Mouse (Mus musculus) heart, embryonic 11.5 days (tissue): ENCODE data around the gene Masp1. TPM values are rescaled to one million over a fixed set of nuclear protein-coding genes. Genes with fewer than 3 reads are reported as not detected.

Source experiments
- ATAC-seq: fragments of 200-750 bp; cut with Nextera tagmentation; replicated peaks from 2 replicates; pipeline ENCODE4 v1.8.0; 2017; ENCODE audit warnings: moderate library complexity; ENCODE audit not compliant: insufficient number of reproducible peaks, low FRiP score, low TSS enrichment
- H3K27ac ChIP-seq: fragments of 300-500 bp; sonication (generic); 2 replicates; pipeline ENCODE4 v1.5.1; 2014; ENCODE audit warnings: mild to moderate bottlenecking, low read depth, low read length
- H3K27me3 ChIP-seq: fragments of 300-500 bp; sonication (generic); 2 replicates; pipeline ENCODE4 v1.6.1; 2014; ENCODE audit warnings: mild to moderate bottlenecking, low read length, mixed read lengths; ENCODE audit not compliant: control insufficient read depth, insufficient read depth
- H3K36me3 ChIP-seq: fragments of 300-500 bp; sonication (generic); 2 replicates; pipeline ENCODE4 v1.6.1; 2014; ENCODE audit warnings: mild to moderate bottlenecking, low read length, moderate library complexity, mixed read lengths; ENCODE audit not compliant: control insufficient read depth, insufficient read depth
- H3K4me1 ChIP-seq: fragments of 300-500 bp; sonication (generic); 2 replicates; pipeline ENCODE4 v1.6.1; 2014; ENCODE audit warnings: low read length; ENCODE audit not compliant: control insufficient read depth, insufficient read depth
- H3K4me2 ChIP-seq: fragments of 300-500 bp; sonication (generic); 2 replicates; pipeline ENCODE4 v1.6.1; 2014; ENCODE audit warnings: mild to moderate bottlenecking, moderate library complexity
- H3K4me3 ChIP-seq: fragments of 300-500 bp; sonication (generic); 2 replicates; pipeline ENCODE4 v1.5.1; 2014; ENCODE audit warnings: low read depth, low read length
- H3K9ac ChIP-seq: fragments of 300-500 bp; sonication (generic); 2 replicates; pipeline ENCODE4 v1.6.1; 2014; ENCODE audit warnings: mild to moderate bottlenecking, low read depth, low read length, moderate library complexity
- H3K9me3 ChIP-seq: fragments of 300-500 bp; sonication (generic); replicated peaks from 2 replicates; pipeline ENCODE4 v1.6.1; 2016; ENCODE audit warnings: low read length; ENCODE audit not compliant: control insufficient read depth
- WGBS: fragments of 180-500 bp; shearing (Covaris S2); extraction: QIAGEN DNeasy Blood & Tissue Kit; methylation state at CpG from one replicate; pipeline ENCODE4 v1.1.7; 2014; ENCODE audit not compliant: insufficient replicate concordance; 5-methylcytosine and 5-hydroxymethylcytosine counted together
- polyA plus RNA-seq: library from polyadenylated mRNA; unstranded; fragments of >200 nt; fragmentation: Nextera tagmentation; extraction: Ambion mirVana; gene quantifications from 2 replicates; pipeline ENCODE4 v1.2.1, GENCODE M21; 2014

The Masp1 gene
- polyA plus RNA-seq, 1 experiment from 2014 or later = 10.2 TPM

DNA sequence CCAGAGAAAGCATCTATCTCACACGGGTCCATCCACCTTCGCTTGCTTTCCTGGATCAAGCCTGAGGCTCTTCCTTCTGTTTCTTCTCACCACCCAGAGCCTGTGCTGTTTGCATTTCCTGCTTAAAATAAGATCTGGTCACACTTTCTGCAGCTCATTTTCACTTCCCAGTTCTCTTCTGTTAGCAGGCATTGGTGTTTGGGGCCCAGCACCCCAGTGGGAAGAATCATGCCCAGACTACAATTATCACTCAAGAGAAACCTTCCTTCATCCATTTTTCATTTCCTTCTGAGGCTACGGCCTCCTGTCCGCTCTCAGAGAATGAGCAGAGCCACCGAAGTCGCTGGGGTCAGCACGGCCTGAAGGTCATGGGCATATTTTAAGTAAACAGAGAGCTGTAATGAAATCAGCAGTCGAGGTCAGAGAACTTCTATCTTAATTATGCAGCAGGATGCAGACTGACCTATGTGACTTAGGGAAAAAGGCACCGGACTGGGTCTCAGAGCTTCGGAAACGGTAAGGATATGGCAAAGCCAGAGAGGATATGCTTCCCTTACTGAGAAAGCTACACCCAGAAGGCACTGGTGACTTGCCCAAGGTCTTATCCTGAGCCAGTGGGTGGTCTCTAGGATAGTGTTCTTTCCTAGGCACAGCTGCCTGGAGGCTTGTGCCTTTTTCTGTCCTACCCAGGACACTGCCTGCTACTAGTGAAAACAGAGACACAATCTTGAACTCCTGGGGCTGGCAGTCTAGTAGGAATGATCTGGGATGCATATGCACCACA, 14.5 kb downstream of the Masp1 start:
- Histone ChIP-seq H3K9ac (no peak overlapping the region), H3K36me3 (no peaks in the 10 kb centered on the region), H3K4me2 (no peak overlapping the region), H3K9me3 (no peaks in the 10 kb centered on the region), H3K4me3 (no peak overlapping the region), H3K27ac (0 out of 2 replicates have a peak overlapping the region, but pooled peaks have one; percentile 24), H3K27me3 (peaks cover 10% of the 10 kb centered on the region), H3K4me1 (peaks cover 16% of the 10 kb centered on the region)
- peak; percentile 52; the same call in 1 of the 2 replicates for ATAC-seq
- 30% methylated on average over 11 of the region's 11 CpGs for WGBS

DNA sequence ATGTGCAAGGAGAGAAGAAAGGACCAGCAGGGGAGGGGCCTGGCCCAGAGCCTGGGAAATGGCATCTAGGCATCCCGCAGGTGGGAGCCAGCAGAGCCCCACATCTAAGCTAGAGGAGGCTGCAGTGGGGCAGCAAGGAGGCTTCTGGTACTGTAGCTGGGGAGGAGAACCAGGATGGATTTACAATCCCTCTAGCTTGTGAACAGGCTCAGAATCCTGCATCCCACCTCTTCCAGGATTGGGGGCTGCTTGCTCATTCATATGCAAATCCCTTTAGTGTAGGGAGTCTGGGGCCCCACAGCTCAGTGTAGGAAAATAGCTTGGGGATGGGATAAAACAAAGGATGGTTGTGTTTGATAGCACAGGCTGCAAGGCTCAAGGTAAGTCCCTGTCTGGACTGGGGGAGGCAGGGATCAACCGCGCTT, 16.3 kb downstream of the Masp1 start:
- H3K27ac ChIP-seq = no peak overlapping the region
- ATAC-seq = no peak
- WGBS = 54% methylated on average over 3 of the region's 3 CpGs
- no peak overlapping the region for H3K9ac ChIP-seq
- no peaks in the 10 kb centered on the region for H3K36me3 ChIP-seq
- H3K4me2 ChIP-seq = no peak overlapping the region
- peaks cover 10% of the 10 kb centered on the region for H3K27me3 ChIP-seq
- no peak overlapping the region for H3K4me3 ChIP-seq
- H3K9me3 ChIP-seq = no peaks in the 10 kb centered on the region
- peaks cover 33% of the 10 kb centered on the region for H3K4me1 ChIP-seq

DNA sequence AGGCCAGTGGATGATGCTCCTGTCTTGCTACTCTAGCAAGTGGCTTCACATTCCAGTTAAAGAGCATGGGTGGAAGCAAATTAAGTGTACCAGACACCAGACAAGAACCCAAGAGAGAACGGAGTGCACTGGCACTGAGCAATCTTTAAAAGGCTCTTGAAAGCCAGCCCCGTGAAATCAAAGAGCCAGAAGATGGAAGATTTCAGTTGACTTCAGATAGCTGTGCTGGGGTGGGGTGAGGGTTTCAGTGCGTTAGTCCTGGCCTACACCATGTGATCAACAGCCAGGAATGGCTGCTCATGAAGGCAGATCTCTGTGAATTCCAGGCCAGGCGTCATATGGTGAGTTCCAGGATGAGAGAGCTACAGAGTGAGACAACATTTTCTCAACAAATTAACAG, 17.3 kb downstream of the Masp1 start:
- Histone ChIP-seq H3K36me3 (no peaks in the 10 kb centered on the region), H3K9me3 (no peaks in the 10 kb centered on the region), H3K9ac (no peak overlapping the region), H3K27me3 (peaks cover 10% of the 10 kb centered on the region), H3K4me2 (no peak overlapping the region), H3K27ac (no peak overlapping the region), H3K4me3 (no peak overlapping the region), H3K4me1 (peaks cover 41% of the 10 kb centered on the region)
- no peak for ATAC-seq
- WGBS = 50% methylated on average over 4 of the region's 4 CpGs

DNA sequence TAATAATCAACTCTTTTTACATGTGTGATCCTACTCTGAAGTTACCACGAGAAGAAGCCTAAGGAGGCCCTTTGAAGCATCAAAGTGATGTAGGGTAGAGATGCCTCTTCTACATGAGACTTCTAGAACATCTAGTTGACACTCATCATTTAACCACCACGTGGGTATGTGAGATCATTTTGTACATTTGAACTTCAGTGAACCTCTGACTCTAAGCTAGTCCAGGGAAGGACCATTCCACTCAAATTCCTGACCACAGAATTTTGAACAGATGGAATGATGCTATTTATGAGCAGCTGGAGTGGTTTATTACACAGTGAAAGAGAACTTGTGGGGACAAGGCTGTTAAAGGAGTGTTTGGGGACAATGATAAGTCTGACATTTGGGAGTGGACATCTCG, 18.1 kb downstream of the Masp1 start:
- no peak for ATAC-seq
- Histone ChIP-seq H3K27ac (no peak overlapping the region), H3K9me3 (no peaks in the 10 kb centered on the region), H3K4me2 (no peak overlapping the region), H3K36me3 (no peaks in the 10 kb centered on the region), H3K9ac (no peak overlapping the region), H3K27me3 (peaks cover 9% of the 10 kb centered on the region), H3K4me1 (peaks cover 49% of the 10 kb centered on the region), H3K4me3 (no peak overlapping the region)
- 76% methylated on average over 3 of the region's 3 CpGs for WGBS

DNA sequence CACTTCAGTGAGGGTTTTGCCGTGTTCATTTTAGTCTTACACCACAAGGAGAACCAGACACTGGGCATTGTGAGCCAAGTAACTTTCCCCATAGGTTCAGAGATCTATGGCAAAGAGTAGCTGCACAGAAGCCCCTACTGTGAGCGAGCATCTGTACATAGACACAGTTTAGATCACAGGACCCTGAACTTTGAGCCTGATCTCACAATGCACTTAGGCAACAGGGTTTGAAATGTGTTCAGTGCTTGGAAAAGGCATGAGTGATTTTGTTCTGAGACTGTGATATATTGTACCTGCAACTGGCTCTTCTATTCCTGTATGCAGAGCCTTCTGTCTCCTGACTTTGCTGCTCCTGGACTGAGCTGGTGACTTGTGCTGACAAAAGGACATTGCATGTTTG, 19.3 kb downstream of the Masp1 start:
- no peak overlapping the region for H3K4me2 ChIP-seq
- no peak for ATAC-seq
- peak overlapping the region; percentile 32 for H3K27ac ChIP-seq
- H3K4me1 ChIP-seq = peaks cover 61% of the 10 kb centered on the region
- H3K27me3 ChIP-seq = peaks cover 8% of the 10 kb centered on the region; the same call in 1 of the 2 replicates
- H3K9me3 ChIP-seq = no peaks in the 10 kb centered on the region
- no peak overlapping the region for H3K4me3 ChIP-seq
- 56% methylated on average over 2 of the region's 2 CpGs for WGBS
- H3K36me3 ChIP-seq = no peaks in the 10 kb centered on the region
- H3K9ac ChIP-seq = no peak overlapping the region

DNA sequence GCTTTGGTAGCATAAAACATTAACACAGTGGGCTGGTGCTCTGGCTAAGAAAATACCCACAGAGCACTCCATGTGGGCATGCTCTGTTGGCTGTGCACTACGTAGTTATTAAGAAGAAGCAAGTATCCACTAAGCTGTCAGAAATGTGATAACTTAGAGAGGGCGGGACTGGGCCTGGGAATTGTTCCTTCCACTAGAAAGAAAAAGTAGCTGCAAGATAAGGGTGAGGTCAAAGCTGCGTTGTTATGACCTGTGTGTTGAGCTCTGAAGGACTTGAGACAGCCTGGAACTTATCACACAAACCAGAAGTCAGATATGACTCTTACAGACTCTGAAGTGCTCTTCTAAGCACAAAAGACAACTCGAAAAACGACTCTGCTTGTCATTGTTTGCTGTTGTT, 20.1 kb downstream of the Masp1 start:
- ATAC-seq = peak; percentile 81
- H3K4me2 ChIP-seq = peak overlapping the region; percentile 7; the same call in 1 of the 2 replicates

DNA sequence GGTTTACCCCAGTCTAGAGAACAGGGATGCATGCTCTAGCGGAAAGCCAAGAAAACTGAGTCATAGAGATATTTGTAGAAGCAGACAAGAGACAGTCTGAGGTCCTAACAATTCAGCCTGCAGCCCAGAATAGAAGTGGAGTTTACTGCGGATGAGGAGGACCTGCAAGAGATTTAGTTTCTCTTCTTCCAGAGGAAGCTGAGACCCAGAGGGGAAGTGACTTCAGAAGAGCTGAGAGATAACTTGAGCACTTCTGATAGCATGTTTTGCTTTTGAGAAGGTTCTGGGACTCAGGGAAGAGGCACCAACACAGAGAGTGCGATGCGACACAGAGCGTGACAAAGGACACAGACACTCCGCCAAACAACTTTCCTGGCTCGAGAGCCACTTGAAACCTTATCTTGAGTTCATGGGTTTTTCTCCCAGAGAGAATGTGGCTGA, 21.9 kb downstream of the Masp1 start:
- peaks cover 9% of the 10 kb centered on the region; the same call in 1 of the 2 replicates for H3K27me3 ChIP-seq
- peak overlapping the region; percentile 49 for H3K4me2 ChIP-seq
- H3K27ac ChIP-seq = peak overlapping the region; percentile 73
- no peaks in the 10 kb centered on the region for H3K36me3 ChIP-seq
- peaks cover 53% of the 10 kb centered on the region for H3K4me1 ChIP-seq
- no peak for ATAC-seq
- 21% methylated on average over 7 of the region's 7 CpGs for WGBS
- no peak overlapping the region for H3K4me3 ChIP-seq
- H3K9ac ChIP-seq = no peak overlapping the region
- H3K9me3 ChIP-seq = no peaks in the 10 kb centered on the region

More for the DNA sequence above, 20.1 kb downstream of the Masp1 start:
- WGBS = 13% methylated on average over 5 of the region's 5 CpGs
- Histone ChIP-seq H3K4me1 (peaks cover 62% of the 10 kb centered on the region), H3K4me3 (no peak overlapping the region), H3K27me3 (peaks cover 8% of the 10 kb centered on the region; the same call in 1 of the 2 replicates), H3K9ac (no peak overlapping the region), H3K9me3 (no peaks in the 10 kb centered on the region), H3K27ac (peak overlapping the region; percentile 32), H3K36me3 (no peaks in the 10 kb centered on the region)

DNA sequence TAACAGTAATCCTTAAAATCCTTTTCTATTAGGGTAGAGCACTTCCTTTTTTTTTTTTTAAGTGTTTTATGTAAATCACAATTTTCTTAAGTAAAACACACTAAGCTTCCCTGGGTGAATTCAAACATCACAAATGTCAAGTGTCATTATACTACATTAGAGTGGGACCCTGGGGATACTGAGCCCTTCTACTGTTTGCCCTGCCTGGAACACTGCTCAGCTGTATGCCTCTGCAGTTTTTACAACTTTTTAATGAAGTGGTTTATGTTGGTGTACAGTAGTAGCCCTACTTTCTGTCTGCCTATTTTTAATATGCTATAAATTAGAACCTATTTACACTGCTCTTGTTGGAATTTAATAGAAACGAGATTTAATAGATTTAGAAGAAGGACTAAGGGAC, 22.7 kb downstream of the Masp1 start:
- peak overlapping the region; percentile 73 for H3K27ac ChIP-seq
- no peaks in the 10 kb centered on the region for H3K36me3 ChIP-seq
- H3K4me3 ChIP-seq = no peak overlapping the region
- WGBS = 47% methylated on average over 1 of the region's 1 CpGs
- H3K4me1 ChIP-seq = peaks cover 53% of the 10 kb centered on the region
- peak overlapping the region; percentile 49 for H3K4me2 ChIP-seq
- H3K27me3 ChIP-seq = peaks cover 11% of the 10 kb centered on the region; the same call in 1 of the 2 replicates
- no peak overlapping the region for H3K9ac ChIP-seq
- no peaks in the 10 kb centered on the region for H3K9me3 ChIP-seq
- ATAC-seq = no peak
